Mouse (Mus musculus) embryo, embryonic 11.5 days (tissue): ENCODE results near the gene Tor3a.

ENCODE experiments used
- DNase-seq: peaks from one replicate; pipeline ENCODE4 v3.0.0-alpha.2; 2012; ENCODE audit warnings: low read depth, low spot score

Gene Tor3a

GRCm38 (mm10) chr1:156635148-156635547 is 39.0 kb downstream of the Tor3a start:
- no peak for DNase-seq

- no peak for DNase-seq
Measured at GRCm38 (mm10) chr1:156633095-156633494, 41.1 kb downstream of the Tor3a start.

GRCm38 (mm10) chr1:156630965-156631364 is 43.2 kb downstream of the Tor3a start:
- DNase-seq: no peak

- no peak for DNase-seq
Measured at GRCm38 (mm10) chr1:156629984-156630383, 44.2 kb downstream of the Tor3a start.

GRCm38 (mm10) chr1:156626729-156627128 is 47.4 kb downstream of the Tor3a start:
- no peak for DNase-seq

- DNase-seq: no peak
Measured at GRCm38 (mm10) chr1:156624231-156624630, 49.9 kb downstream of the Tor3a start.

- DNase-seq: no peak
Measured at GRCm38 (mm10) chr1:156620951-156621350, 53.2 kb downstream of the Tor3a start.

- no peak for DNase-seq
Measured at GRCm38 (mm10) chr1:156620292-156620909, 53.8 kb downstream of the Tor3a start.

- DNase-seq: no peak
Measured at GRCm38 (mm10) chr1:156617811-156618210, 56.3 kb downstream of the Tor3a start.

- DNase-seq: no peak
Measured at GRCm38 (mm10) chr1:156616989-156617598, 57.1 kb downstream of the Tor3a start.

- DNase-seq: no peak
Measured at GRCm38 (mm10) chr1:156615381-156616133, 58.6 kb downstream of the Tor3a start.

- DNase-seq: no peak
Measured at GRCm38 (mm10) chr1:156614710-156615109, 59.4 kb downstream of the Tor3a start.

- DNase-seq: no peak
Measured at GRCm38 (mm10) chr1:156613855-156614530, 60.2 kb downstream of the Tor3a start.

GRCm38 (mm10) chr1:156610257-156610656 is 63.9 kb downstream of the Tor3a start:
- no peak for DNase-seq

- DNase-seq: no peak
Measured at GRCm38 (mm10) chr1:156608496-156608895, 65.7 kb downstream of the Tor3a start.

GRCm38 (mm10) chr1:156605940-156606339 is 68.2 kb downstream of the Tor3a start:
- no peak for DNase-seq

GRCm38 (mm10) chr1:156605094-156605866 is 68.9 kb downstream of the Tor3a start:
- DNase-seq: no peak
